Mouse (Mus musculus) CD4-positive helper T cell, adult 2 months (primary cell): ENCODE data around the gene Katna1.
A peak's percentile ranks its signal among the peaks of the same experiment; 100 is the strongest.
"Not testable (repeated sequence)": the region's sequence is repeated elsewhere in the genome, so short reads cannot be mapped to it uniquely, and the experiment has no call there.

Source experiments
- DNase-seq: peaks from one replicate; pipeline ENCODE4 v3.0.0-alpha.2; 2012; ENCODE audit warnings: low read depth, missing footprints, low spot score

Gene Katna1

DNA sequence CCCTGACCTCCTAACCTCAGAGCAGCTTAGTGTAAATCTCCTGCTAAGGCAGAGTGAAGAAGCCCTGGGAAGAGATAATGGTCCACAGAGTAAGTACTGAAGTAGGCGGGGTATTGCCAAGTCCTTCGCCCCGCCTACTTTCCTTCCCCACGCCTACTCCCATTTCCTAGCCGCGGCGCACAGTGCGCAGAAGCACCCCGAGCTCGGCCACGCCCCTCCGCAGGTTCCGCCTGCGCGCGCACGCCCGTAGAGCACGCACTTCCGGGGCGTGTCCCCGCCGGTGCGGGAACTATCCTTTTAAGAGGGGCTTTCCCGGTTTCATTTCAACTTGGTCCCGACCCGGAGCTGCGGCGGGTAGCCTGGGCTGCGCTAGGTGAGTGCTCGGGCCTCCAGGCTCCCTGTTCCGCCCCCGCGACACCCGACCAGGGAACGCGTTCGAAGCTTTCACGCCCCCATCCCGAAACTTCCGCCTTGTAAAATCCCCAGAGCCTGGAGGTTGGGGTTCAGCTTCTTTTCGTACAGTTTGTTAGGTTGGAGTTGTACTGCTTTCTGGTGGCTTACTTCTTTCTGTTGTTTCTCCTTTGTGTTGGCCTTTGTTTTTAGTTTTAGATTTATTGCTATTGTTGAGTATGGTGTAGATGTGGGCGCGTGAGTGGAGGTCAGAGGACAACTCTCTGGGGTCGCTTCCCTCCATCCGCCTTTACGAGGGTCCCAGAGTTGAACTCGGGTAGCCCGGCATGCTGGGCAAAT is at the start of gene Katna1:
Katna1 (plus strand) TSS at position 250 of the 750 bp plus-strand sequence.
- DNase-seq, result peak; percentile 98

DNA sequence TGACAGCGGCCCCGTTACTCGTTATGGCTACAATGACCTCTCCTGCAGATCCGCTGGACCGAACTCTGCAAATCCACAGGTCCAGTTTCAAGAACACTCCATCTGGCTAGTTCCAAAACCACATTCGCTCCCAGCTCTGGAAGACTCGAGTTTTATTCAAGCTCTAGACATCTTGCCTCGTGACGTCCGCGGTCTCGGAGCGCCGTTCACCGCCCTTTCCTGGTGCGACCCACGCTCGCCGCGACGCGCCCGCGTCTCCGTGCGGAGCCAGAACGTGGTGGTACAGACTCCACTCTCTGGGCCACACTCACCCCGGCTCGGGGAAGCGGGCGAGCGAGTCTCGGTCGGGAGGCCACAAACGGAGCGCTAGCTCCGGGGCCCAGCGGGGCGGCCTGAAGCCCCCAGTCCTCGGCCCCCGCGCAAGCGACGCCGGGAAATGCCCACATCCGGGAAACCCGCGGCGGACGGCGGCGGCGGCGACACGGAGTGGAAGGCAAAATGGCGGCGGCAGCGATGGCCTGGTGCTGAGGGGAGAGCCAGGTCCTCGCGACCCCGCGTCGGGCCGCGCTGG is 45.0 kb upstream of the Katna1 start, which contains the start of the genes Pcmt1 and Lats1:
Pcmt1 (minus strand) TSS at position 406 of the 571 bp plus-strand sequence.
Lats1 (plus strand) TSS at position 484 of the 571 bp plus-strand sequence.
- DNase-seq, result peak; percentile 88

DNA sequence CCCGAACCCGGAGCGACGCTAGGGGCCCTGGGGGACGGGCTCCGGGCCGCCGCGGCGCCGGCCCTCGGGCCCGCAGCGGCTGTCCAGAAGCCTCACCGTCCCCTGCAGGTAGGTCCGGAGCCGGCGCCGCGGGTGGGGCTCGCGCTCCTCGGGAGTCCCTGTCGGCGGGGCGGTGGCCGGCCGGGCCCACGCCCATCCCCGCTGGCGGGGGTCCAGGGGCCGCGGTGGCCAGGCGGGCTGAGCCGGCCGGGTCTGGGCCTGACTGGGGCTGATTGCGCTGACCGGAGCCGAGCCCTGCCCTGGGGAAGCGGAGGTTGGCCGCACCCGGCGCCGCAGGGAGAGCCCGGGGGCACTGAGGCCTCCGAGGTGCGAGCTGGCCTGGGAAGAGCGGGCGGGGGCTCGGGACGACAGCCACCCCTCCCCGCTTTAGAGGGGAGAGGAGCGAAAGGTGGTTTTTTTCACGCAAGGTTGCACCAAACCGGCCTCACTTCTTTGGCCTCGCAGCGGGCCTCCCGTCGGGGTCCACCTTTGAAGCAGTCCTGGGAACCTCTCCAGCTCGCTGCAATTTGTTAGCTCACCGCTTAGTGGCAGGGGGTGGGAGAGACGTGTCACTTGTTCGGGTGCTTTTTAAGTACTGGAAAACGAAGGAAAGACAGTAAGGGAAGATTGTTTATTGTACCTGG is 44.3 kb upstream of the Katna1 start:
- DNase-seq, result peak; percentile 71

DNA sequence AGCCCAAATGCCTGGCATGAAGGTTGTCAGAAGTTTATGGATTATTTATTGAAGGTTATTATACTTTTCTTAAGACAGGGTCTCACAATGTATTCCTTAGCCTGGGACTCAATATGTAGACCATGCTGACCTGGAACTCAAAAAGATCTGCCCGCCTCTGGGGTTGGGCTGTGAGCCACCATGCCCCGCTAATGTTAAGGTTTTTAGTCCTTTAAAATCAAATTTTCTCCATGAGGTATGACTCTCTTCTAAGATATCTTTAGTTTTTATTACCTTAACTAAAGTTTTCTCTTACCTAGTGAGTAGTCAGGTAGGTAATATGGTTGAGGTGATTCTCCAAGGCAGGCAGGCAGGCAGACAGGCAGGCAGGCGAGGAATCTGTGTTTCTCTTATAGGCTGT is 43.6 kb upstream of the Katna1 start:
- no peak for DNase-seq

DNA sequence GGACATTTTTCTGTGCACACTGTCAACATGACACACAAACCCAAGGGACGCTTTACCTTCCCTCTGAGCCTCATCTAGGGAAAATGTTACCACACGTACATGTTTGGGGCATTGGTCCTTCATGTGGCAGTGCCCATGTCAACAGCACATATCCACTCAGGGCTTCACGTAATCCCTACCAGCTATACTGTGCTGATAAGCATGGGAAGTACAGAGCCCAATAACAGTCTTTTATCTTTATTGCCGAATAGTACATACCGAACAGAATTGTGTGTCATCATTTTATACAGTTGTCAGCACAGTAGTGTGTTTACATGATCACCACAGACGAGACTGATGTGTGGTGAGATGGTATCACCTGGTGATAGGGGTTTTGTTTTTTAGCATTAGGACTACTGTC is 38.9 kb upstream of the Katna1 start:
- DNase-seq, result no peak

DNA sequence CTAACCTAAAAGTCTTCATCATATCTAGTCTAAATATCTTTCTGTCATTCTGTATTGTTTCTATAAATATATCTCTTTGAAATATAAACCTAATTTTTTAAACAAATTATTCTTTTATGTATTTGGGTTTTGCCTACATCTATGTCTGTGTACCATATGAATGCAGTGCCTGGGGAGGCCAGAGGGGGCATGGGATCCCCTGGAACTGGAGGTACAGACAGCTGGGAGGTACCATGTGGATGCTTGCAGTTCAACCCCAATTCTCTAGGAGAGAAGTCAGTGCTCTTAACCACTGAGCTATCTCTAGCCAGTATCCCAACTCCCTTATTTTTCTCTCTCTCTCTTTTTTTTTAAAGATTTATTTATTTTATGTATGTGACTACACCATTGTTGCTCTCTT is 30.5 kb upstream of the Katna1 start:
- peak; percentile 38 for DNase-seq

DNA sequence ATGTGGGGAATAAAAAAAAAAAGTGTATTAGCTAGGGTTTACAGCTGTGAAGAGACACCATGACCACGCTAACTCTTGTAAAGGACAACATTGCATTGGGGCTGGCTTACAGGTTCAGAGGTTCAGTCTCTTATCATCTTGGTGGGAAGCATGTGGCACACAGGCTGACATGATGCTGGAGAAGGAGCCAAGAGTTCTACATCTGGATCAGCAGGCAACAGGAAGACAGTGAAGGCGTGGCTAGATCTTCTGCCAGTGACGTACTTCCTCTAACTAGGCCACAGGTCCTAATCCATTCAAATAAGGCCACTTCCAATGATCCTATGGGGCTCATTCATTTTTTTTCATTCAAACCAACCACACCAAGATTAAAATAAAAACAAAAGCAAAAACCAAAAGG is 25.7 kb upstream of the Katna1 start:
- DNase-seq, result no peak

DNA sequence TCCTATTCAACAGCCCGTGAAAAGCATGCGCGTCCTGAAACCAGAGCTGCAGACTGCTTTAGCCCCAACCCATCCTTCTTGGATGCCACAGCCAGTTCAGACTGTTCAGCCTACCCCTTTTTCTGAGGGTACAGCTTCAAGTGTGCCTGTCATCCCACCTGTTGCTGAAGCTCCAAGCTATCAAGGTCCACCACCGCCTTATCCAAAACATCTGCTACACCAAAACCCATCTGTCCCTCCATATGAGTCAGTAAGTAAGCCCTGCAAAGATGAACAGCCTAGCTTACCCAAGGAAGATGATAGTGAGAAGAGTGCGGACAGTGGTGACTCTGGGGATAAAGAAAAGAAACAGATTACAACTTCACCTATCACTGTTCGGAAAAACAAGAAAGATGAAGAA is 23.2 kb upstream of the Katna1 start:
- no peak for DNase-seq

DNA sequence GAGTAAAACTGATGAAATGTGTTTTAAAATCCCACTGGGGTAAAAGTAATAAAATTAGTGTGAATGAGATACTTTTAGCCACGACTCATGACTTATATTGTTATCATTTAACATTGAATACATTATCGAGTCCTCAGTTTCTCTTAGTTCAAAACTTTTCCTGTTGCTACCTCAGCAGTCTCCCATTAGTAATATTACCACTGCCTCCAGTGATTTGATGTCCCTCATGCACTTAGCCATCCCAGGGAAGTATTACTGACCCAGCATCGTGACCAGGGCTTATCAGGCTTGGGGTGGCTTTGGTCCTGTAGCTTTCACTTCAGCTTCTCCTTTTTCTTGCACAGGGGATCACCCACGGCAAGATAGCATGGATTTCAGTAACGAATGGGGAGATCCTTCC is 15.7 kb upstream of the Katna1 start:
- DNase-seq, result no peak

DNA sequence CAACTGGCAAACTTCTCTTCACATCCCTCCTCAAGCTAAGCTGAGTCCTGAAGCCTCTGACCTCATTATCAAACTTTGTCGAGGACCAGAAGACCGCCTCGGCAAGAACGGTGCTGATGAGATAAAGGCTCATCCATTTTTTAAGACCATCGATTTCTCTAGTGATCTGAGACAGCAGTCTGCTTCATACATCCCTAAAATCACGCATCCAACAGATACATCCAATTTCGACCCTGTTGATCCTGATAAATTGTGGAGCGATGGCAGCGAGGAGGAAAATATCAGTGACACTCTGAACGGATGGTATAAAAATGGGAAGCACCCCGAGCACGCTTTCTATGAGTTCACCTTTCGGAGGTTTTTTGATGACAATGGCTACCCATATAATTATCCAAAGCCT is 13.3 kb upstream of the Katna1 start:
- DNase-seq, result no peak

DNA sequence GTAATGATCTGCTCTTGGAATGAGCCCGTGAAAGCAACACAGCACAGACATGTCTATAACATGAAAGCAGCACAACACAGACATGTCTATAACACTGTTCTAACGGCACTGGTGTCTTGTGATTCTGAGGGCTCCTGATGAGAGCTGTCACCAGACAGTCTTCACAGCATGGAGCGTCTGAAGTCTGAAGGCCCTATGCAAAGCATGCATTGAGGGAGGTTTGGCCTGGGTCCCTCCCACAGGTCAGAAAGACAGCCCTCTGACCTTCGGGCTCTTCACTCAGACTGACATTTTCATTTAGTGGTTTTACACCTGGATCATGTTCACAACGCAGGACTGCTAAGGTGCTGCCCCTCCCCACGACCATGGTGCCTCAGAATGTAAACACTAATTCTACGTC is 10.7 kb upstream of the Katna1 start:
- DNase-seq, result no peak

DNA sequence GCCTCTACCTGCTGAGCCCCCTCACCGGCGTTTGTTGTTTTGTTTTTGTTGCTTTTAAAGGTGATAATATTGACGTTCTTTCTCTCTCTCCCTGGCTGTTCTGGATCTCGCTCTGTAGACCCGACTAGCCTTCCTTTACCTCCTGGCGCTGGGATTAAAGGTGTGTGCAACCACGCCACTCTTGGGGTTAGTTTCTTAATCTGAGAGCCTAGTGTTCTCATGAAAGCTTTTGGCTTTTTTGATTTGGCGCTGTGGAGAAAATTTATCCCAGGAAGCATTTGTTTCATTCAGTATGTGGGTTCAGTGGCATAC is 657 bp downstream of the Katna1 start:
- DNase-seq, result no peak

DNA sequence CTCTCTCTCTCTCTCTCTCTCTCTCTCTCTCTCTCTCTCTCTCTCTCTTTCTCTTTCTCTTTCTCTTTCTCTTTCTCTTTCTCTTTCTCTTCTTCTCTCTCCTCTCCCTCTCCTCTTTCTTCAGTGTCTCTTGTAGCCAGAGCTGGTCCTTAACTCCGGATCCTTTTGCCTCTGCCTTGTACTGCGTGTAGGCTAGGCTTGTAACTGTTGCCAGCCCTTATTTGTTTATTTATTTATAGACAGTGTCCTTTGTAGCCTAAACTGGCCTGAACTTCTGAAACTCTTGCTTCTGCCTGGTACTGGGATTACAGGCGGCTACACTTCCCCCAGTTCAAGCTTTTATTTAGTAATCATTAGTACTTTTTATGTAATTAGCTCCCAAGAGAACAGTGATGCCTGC is 1.2 kb downstream of the Katna1 start:
- no peak for DNase-seq

DNA sequence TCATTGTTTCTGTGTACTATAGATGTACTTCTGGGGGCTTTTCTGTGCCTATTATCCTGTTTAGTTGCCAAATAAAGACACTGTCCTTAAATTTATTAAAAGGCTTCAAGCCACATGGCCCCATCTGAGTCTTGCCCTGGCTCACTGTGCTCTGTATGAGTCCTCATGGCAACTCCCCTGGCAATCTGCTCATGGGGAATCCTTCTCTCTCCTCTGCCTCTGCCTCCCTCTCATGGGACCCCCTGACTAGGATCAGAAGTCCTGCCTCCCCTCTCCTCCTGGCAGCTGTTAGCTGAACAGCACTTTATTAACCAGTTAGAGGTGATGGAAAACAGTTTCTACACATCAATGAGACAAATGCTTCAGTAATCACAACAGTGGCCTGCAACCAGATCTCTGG is 5.8 kb downstream of the Katna1 start:
- DNase-seq, result no peak

DNA sequence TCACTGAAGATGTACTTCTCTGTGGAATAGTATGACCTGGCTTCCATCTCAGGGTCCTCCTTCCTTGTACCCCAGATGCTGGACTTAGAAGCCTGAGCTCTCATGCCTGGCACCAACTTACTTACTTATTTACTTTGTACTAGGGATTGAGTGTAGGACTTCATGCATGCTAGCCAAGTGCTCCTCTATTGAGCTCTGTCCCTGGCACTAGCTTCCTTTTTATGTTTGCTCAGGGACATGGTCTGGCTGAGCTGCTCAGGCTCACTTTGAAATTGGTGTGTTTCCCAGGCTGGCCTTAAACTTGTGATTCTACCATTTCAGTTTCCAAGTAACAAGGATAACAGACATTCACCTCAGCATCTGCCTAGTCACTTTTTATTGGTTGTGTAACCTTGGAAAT is 11.3 kb downstream of the Katna1 start:
- no peak for DNase-seq

DNA sequence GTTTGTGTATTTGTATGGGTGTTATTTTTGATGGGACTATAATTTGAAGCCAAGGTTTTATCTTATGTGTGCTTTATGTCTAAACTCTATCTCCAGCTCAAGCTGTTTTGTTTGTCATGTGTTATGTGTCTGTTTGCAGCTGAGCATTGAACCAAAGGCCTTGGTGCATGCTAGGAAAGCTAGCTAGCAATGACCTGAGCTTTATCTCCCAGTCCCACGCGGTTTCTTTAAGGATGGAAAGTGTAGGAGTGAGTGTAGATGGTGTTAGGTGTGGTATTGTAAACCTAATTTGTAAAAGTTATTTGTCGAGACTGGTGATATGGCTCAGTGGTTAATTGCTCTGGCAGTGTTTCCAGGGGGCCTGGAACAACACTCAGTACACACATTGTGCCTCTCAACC is 12.1 kb downstream of the Katna1 start:
- DNase-seq, result no peak

DNA sequence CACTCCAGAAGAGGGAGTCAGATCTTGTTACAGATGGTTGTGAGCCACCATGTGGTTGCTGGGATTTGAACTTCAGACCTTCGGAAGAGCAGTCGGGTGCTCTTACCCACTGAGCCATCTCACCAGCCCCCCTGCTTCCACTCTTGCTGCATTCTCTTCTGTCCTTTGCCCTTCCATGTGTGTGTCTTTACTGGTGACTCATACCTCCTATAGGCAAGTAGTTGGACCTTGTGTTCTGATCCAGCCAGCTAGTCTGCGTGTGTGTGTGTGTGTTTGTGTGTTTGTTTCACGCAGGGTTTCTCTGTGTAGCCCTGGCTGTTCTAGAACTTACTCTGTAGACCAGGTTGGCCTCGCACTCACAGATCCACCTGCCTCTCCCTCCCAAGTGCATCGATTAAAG is 19.7 kb downstream of the Katna1 start:
- not testable (repeated sequence) for DNase-seq

DNA sequence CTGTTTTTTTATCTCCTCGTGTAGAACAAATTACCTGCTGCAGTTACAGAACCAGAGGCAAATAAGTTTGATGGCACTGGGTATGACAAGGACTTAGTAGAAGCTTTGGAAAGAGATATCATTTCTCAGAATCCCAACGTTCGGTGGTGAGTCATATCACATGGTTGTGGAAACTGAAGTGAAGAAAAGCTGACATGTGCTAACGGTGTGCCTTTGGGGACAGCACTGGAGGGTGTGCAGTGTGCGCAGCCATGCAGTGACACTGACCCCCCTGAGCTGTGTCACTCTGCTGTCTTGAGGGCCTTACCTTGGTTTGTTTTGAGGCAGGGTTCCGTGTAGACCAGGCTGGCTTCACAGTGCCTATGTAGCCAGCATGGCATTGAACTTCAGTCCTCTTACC is 23.0 kb downstream of the Katna1 start:
- no peak for DNase-seq

DNA sequence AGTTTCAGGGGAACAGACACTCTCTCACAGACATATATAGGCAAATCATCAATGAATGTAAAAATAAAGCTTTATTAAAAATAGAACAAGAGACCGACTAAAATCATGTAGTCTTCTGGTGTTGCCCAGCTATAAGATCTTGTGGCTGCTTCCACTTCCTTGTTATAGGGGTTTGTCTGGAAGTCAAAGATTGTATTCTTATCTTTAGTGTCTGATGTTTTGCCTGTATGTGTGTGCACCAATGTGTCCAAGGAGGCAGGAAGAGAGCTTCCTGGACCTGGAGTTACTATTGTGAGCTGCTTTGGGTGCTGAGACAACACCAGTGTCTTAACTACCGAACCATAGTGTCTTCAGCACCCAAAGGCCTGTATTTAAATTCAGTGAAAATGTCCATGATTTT is 31.7 kb downstream of the Katna1 start:
- no peak for DNase-seq

DNA sequence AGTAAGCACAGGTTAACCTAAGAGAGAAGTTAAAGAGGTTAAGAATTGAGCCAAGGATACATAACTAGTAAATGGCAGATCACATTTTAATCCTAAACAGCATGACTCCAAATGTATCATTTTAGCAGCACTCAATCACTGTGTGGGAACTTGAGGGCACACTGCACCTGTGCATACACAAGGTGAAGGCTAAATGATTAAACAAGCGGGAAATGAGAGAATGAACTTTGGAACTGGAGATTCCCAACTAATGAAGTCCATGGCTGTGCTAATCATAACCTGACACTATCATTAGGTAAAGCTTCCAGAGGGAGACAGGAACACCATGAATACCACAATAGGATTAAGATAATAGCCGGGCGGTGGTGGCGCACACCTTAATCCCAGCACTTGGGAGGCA is 46.5 kb downstream of the Katna1 start:
- DNase-seq, result no peak

DNA sequence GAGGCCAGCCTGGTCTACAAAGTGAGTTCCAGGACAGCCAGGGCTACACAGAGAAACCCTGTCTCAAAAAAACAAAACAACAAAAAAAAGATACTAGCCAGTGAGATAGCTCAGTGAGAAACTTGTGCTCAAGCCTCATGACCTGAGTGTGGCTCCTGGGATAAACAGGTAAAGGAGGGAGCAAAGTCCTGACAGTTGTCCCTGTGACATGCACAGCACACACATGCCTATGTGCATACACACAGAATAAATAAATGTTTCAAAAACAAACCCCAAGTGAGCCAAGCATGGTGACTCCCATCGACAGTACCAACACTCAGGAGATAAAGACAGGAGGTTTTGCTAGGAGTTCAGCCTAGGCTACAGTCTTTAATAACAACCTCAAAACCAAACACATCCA is 47.0 kb downstream of the Katna1 start:
- no peak for DNase-seq

DNA sequence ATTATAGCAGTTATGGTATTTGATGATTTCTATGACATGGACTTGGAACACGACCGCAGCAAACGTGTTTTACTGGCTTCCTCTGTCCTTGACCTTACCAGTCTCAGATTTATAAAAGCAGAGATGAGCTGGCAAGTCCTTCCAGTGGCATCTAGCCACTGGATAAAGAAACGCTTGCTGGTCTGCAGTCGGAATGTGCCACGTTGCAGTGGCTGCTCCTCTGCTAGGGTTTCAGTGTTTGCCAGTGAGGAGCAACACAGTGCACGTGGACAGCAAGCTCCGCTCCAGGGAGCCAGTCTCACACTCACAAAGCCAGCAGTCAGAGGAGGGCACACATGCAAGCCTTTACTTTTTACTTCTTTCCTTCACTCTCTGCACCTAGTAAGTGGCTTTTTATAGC is 49.6 kb downstream of the Katna1 start:
- DNase-seq, result no peak

DNA sequence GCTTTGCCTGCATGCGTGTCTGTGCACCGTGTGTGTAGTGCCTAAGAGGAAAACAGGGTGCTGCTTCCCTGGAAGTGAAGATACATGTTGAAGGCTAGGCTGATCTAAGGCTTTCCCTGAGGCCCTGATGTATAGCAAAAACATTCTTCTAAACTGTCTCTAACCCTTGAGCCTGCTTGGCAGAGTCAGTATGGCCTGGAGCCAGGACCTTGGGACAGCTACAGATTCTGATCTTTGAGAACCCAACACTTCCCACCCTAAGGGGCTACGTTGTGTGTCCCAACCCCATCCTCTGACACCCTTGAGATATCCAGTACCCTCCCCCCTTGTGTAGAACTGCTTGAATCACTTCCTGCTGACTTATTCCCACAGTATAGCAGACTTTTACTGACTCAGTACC is 52.6 kb downstream of the Katna1 start:
- DNase-seq, result no peak
